Mouse (Mus musculus) heart, embryonic 11.5 days (tissue): ENCODE measurements around the gene Cfap298. TPM values are rescaled to one million over a fixed set of nuclear protein-coding genes. Genes with fewer than 3 reads are reported as not detected.

Source experiments
- ATAC-seq: fragments of 200-750 bp; cut with Nextera tagmentation; replicated peaks from 2 replicates; pipeline ENCODE4 v1.8.0; 2017; ENCODE audit warnings: moderate library complexity; ENCODE audit not compliant: insufficient number of reproducible peaks, low FRiP score, low TSS enrichment
- H3K27ac ChIP-seq: fragments of 300-500 bp; sonication (generic); 2 replicates; pipeline ENCODE4 v1.5.1; 2014; ENCODE audit warnings: mild to moderate bottlenecking, low read depth, low read length
- H3K27me3 ChIP-seq: fragments of 300-500 bp; sonication (generic); 2 replicates; pipeline ENCODE4 v1.6.1; 2014; ENCODE audit warnings: mild to moderate bottlenecking, low read length, mixed read lengths; ENCODE audit not compliant: control insufficient read depth, insufficient read depth
- H3K36me3 ChIP-seq: fragments of 300-500 bp; sonication (generic); 2 replicates; pipeline ENCODE4 v1.6.1; 2014; ENCODE audit warnings: mild to moderate bottlenecking, low read length, moderate library complexity, mixed read lengths; ENCODE audit not compliant: control insufficient read depth, insufficient read depth
- H3K4me1 ChIP-seq: fragments of 300-500 bp; sonication (generic); 2 replicates; pipeline ENCODE4 v1.6.1; 2014; ENCODE audit warnings: low read length; ENCODE audit not compliant: control insufficient read depth, insufficient read depth
- H3K4me2 ChIP-seq: fragments of 300-500 bp; sonication (generic); 2 replicates; pipeline ENCODE4 v1.6.1; 2014; ENCODE audit warnings: mild to moderate bottlenecking, moderate library complexity
- H3K4me3 ChIP-seq: fragments of 300-500 bp; sonication (generic); 2 replicates; pipeline ENCODE4 v1.5.1; 2014; ENCODE audit warnings: low read depth, low read length
- H3K9ac ChIP-seq: fragments of 300-500 bp; sonication (generic); 2 replicates; pipeline ENCODE4 v1.6.1; 2014; ENCODE audit warnings: mild to moderate bottlenecking, low read depth, low read length, moderate library complexity
- H3K9me3 ChIP-seq: fragments of 300-500 bp; sonication (generic); replicated peaks from 2 replicates; pipeline ENCODE4 v1.6.1; 2016; ENCODE audit warnings: low read length; ENCODE audit not compliant: control insufficient read depth
- WGBS: fragments of 180-500 bp; shearing (Covaris S2); extraction: QIAGEN DNeasy Blood & Tissue Kit; methylation state at CpG from one replicate; pipeline ENCODE4 v1.1.7; 2014; ENCODE audit not compliant: insufficient replicate concordance; 5-methylcytosine and 5-hydroxymethylcytosine counted together
- polyA plus RNA-seq: library from polyadenylated mRNA; unstranded; fragments of >200 nt; fragmentation: Nextera tagmentation; extraction: Ambion mirVana; gene quantifications from 2 replicates; pipeline ENCODE4 v1.2.1, GENCODE M21; 2014

Gene Cfap298
- polyA plus RNA-seq, 1 experiment from 2014 or later = 51.7 TPM

DNA sequence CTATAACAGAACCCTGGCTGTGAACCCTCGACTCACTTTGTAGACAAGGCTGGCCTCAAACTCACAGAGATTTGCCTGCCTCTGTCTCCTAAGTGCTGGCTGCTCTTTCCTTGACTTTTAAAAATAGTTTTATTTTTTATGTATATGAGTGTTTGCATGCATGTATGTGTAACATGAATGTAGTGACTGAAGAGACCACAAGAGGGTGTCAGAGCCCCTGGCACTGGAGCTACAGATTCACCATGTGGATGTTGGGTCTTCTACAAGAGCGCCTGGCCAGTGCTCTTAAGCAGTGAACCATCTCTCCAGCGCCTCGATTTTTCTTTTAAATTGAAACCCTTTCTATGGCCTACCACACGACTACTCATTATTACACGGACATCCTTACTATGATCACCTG is 18.9 kb upstream of the Cfap298 start:
- WGBS = 81% methylated on average over 6 of the region's 6 CpGs
- Histone ChIP-seq H3K36me3 (peaks cover 4% of the 10 kb centered on the region; the same call in 1 of the 2 replicates), H3K4me2 (no peak overlapping the region), H3K4me3 (no peak overlapping the region), H3K9me3 (no peaks in the 10 kb centered on the region), H3K27me3 (no peaks in the 10 kb centered on the region), H3K4me1 (no peaks in the 10 kb centered on the region; the same call in 1 of the 2 replicates), H3K9ac (no peak overlapping the region), H3K27ac (no peak overlapping the region)
- no peak for ATAC-seq

DNA sequence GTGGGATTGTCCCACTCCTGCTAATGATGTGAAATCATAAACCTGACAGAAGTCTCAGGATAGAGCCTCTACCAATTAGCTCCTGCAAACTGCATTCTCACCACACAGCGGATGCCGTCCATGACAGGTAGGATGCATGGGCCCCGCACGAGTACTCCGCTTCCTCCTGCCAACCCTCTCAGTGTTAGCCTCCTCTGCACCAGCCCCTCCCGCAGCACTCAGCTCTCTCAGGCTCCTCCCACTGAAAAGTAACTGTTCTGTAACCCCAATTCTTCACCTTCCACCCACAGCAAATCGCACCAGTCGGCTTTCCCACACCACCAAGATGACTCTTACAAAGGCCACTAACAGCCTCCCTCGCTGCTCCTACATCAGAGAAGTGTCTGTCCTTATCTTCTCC is 18.2 kb upstream of the Cfap298 start:
- no peak for ATAC-seq
- Histone ChIP-seq H3K9ac (no peak overlapping the region), H3K4me2 (no peak overlapping the region), H3K27ac (no peak overlapping the region), H3K4me3 (no peak overlapping the region), H3K9me3 (no peaks in the 10 kb centered on the region), H3K4me1 (no peaks in the 10 kb centered on the region; the same call in 1 of the 2 replicates), H3K27me3 (no peaks in the 10 kb centered on the region), H3K36me3 (peaks cover 4% of the 10 kb centered on the region; the same call in 1 of the 2 replicates)
- WGBS = 85% methylated on average over 9 of the region's 9 CpGs

DNA sequence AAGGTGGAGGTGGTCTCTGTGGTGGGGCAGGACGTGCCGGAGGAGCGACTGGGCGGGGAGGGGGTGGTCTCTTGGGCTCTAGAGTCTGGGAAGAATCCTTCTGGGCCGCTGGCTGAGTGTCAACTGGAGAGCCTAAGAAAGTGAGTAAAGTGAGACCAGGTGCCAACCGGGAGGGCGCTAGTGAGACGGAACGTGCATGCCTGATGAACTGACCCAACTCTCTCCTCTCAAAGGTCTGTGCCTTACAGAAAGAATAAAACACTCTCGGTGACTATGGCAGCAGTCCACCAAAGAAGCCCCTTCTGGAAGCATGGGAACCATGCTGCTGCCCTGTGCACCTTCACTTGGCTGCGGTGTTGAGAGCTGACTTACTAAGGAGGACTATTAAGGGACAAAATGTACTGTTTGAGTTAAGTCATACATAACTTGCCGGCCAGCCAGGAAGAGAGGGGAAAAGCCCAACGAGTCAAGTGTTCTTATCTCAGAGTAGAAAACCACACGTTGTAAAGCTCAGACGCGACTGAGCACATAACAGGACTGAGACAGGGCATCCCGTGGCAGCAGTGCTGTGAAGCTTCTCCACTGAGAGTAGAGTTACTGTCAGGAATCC is 15.5 kb upstream of the Cfap298 start:
- no peak overlapping the region for H3K27ac ChIP-seq
- H3K36me3 ChIP-seq = peaks cover 4% of the 10 kb centered on the region; the same call in 1 of the 2 replicates
- no peaks in the 10 kb centered on the region; the same call in 1 of the 2 replicates for H3K4me1 ChIP-seq
- no peaks in the 10 kb centered on the region for H3K27me3 ChIP-seq
- H3K4me2 ChIP-seq = peak overlapping the region; percentile 14; the same call in 1 of the 2 replicates
- ATAC-seq = no peak
- no peak overlapping the region for H3K4me3 ChIP-seq
- 35% methylated on average over 17 of the region's 17 CpGs for WGBS
- H3K9ac ChIP-seq = no peak overlapping the region
- H3K9me3 ChIP-seq = no peaks in the 10 kb centered on the region

DNA sequence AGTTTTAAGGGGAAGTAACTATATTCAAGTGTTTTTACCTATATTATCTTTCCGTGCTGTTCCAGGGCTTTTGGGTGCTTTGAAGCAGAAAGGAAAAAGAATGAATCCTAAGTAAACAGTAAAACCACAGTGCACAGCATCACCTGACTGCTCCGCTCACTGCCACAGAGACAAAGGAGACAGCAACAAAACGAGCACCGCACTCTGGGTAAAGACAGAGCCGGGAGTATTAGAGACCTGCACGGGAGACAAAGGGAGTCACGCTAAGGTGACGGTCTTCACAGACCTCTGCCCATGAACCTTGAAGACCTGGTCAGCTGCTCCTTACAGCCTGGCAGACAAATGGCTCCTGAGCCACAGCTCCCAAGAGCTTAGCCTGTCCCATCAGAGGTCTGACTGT is 12.1 kb upstream of the Cfap298 start:
- 92% methylated on average over 8 of the region's 8 CpGs for WGBS
- no peak overlapping the region for H3K4me3 ChIP-seq
- ATAC-seq = no peak
- no peaks in the 10 kb centered on the region for H3K9me3 ChIP-seq
- no peaks in the 10 kb centered on the region for H3K4me1 ChIP-seq
- no peak overlapping the region for H3K9ac ChIP-seq
- H3K36me3 ChIP-seq = peaks cover 3% of the 10 kb centered on the region; the same call in 1 of the 2 replicates
- no peaks in the 10 kb centered on the region for H3K27me3 ChIP-seq
- no peak overlapping the region for H3K4me2 ChIP-seq
- H3K27ac ChIP-seq = no peak overlapping the region

DNA sequence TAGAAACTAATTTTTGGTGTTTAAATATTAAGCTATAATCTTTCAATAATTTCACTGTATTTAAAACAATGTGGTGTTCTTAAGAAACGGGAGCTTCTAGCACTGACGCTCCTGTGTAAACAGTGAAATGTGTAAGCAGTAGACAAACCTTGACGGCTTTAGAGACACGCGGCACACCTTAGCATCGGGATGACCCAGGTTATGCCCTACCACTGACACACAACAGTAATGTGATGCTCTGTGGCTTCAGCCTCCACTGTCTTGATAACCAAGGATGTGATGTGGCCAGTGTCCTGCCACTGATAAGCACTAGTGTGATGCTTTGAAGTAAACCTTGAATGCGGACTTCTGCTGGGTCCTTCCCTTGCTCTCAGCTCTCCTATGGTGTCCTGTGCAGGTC is 6.3 kb upstream of the Cfap298 start:
- ATAC-seq = no peak
- Histone ChIP-seq H3K9ac (no peak overlapping the region), H3K36me3 (peaks cover 3% of the 10 kb centered on the region; the same call in 1 of the 2 replicates), H3K9me3 (no peaks in the 10 kb centered on the region), H3K4me2 (no peak overlapping the region), H3K4me3 (no peak overlapping the region), H3K27ac (no peak overlapping the region), H3K27me3 (no peaks in the 10 kb centered on the region), H3K4me1 (no peaks in the 10 kb centered on the region)
- WGBS = 87% methylated on average over 7 of the region's 7 CpGs

DNA sequence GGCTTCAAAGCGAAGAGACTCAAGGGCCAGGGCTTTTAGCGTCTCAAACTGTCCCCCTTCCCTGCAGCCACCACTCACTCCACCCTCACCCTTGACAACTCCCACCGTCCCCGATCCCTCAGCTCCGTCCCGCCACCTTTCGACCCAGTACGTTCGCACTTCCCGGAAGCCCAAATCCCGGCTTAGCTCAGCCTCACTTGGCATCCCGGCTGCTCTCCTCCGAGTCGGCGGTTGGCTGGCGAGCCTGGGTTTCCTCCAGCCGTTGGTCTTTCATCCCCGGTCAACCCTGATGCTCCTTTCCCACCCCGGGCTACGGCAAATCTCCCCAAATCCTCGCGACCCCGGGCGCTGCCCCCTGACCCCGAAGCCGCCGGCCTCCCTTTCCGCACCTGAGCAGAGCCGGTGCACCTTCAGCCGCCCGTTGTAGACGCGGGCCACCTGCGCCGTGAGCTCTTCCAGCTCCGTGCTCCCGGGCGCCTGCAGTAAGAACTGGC is 674 bp downstream of the Cfap298 start:
- no peaks in the 10 kb centered on the region; the same call in 1 of the 2 replicates for H3K36me3 ChIP-seq
- H3K4me3 ChIP-seq = peak overlapping the region; percentile 88
- peak overlapping the region; percentile 84 for H3K9ac ChIP-seq
- ATAC-seq = peak; percentile 50; the same call in 1 of the 2 replicates
- H3K27ac ChIP-seq = peak overlapping the region; percentile 85
- peak overlapping the region; percentile 90 for H3K4me2 ChIP-seq
- H3K27me3 ChIP-seq = no peaks in the 10 kb centered on the region
- no peaks in the 10 kb centered on the region for H3K4me1 ChIP-seq
- no peaks in the 10 kb centered on the region for H3K9me3 ChIP-seq
- under 1% methylated on average over 38 of the region's 38 CpGs for WGBS

DNA sequence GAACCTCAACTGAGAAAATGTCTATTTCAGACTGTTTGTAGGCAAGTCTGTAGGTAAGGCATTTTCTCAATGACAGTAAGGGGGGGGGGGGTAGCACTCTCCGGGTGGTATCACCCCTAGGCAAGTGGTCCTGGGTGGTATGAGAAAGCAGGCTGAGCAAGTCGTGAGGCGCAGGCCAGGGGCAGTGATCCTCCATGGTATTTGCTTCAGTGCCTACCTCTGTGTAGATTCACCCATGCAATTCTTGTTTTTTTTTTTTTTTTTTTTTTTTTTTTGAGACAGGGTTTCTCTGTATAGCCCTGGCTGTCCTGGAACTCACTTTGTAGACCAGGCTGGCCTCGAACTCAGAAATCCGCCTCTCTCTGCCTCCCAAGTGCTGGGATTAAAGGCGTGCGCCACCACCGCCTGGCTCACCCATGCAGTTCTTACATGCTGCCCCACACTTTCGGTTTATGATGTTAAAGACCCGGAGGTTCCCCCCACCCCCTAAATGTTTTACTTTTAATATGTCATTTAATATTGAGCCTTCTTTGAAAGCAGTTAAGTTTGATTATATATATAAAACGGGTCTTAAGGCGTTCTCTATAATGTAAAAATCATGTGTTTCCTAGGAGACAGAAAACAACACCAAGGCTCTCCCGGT is 1.3 kb downstream of the Cfap298 start:
- WGBS = 29% methylated on average over 13 of the region's 13 CpGs
- peak overlapping the region; percentile 90 for H3K4me2 ChIP-seq
- no peak for ATAC-seq
- peak overlapping the region; percentile 88 for H3K4me3 ChIP-seq
- H3K27ac ChIP-seq = peak overlapping the region; percentile 85
- H3K27me3 ChIP-seq = no peaks in the 10 kb centered on the region
- peak overlapping the region; percentile 84 for H3K9ac ChIP-seq
- no peaks in the 10 kb centered on the region; the same call in 1 of the 2 replicates for H3K36me3 ChIP-seq
- no peaks in the 10 kb centered on the region for H3K4me1 ChIP-seq
- no peaks in the 10 kb centered on the region for H3K9me3 ChIP-seq

DNA sequence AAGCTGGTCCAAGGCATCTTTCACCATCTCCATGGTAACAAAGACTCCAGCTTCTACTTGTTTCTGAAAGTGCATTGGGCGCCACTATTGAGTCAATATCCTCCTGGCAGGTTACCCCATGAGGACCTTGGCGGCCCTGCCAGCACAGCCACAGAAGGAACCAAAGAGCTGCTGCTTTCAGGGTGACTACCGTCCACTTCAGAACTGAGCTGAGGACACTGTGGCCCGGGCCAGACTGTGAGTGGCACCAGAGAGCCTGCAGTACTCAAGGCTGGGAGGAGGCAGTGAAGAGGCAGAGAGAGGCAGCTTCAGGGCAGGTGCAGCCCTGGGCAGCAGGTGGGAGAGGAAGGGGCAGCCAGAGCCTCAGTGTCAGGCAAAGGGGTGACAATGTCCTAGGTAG is 7.5 kb downstream of the Cfap298 start:
- 85% methylated on average over 4 of the region's 4 CpGs for WGBS
- H3K4me3 ChIP-seq = no peak overlapping the region

More for the DNA sequence above, 7.5 kb downstream of the Cfap298 start:
- H3K4me2 ChIP-seq = no peak overlapping the region
- H3K9me3 ChIP-seq = peaks cover under 1% of the 10 kb centered on the region; the same call in 1 of the 2 replicates
- no peaks in the 10 kb centered on the region for H3K27me3 ChIP-seq
- no peaks in the 10 kb centered on the region for H3K4me1 ChIP-seq
- no peak overlapping the region for H3K27ac ChIP-seq
- no peak for ATAC-seq
- H3K9ac ChIP-seq = no peak overlapping the region
- no peaks in the 10 kb centered on the region for H3K36me3 ChIP-seq
